Mouse (Mus musculus) ovary, postnatal 36 days (tissue): ENCODE results near the gene Snap91.

Experiments used
- DNase-seq: peaks from one replicate; pipeline ENCODE4 v3.0.0; 2022; ENCODE audit warnings: low spot score, mixed read lengths

Gene Snap91

DNA sequence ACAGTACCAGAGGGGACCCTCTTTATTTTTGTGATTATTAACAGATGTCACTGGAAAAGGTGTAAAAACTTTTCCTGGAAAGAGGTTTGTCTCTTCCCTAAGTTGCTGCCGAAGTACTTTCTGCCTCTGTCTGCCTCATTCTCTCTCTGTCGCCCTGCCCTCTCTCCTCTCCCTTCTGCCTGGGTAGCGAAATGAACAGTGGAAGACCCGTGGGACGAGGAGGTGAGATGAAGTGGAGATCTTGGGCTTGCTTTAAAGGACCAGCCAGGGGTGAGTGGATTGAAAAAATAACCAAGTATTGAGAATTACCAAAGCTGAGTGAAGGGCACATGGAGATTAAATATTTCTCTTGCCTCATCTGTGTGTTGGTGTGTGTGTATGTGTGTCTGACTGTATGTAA lies 136.4 kb downstream of the Snap91 start:
- no peak for DNase-seq

DNA sequence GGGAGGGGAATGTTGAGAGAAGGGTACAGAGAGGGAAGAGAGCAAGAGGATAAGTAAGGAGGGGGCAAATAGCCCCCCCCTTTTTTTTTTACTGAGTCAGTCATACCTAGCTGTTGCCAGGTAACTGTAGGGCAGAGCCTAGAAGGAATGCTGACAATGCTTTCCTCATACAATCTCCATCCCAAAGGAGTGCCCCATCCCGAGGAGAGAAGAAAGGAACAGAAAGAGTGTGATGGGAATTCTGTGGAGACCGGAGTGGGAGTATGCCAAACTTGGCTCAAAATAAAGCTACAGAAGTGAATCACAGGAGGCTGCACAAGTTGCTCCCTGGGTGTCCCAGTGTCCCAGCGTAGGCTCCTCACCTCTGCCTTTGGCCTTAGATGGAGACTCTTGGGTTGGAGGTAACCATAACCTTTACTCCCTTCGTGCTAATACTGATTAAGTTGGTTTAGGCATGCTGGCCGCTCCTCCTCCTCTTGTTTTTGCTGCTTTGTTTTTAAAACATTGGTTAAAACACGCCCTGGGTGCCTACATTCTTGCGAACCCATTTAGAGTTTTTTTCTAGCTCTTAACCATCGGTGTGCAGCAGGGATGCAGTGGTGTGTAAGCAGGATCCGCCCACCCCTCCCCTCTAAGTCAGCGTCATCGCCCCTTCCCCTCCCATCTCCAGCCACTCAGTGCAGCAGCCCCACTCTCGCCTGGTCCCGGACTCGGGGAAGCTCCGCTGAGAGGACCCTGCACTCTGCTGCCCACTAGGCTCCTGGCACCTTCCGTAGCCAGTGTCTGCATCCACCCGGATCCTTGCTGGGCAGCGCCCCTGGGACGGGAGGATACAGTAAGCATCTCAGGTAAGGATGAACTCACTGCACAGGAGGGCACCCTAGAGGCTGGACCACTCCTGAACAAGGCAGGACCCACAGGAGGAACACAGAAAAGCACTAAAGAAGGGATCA lies 137.2 kb downstream of the Snap91 start, which contains the start of gene Prss35:
Gene Prss35, plus strand, starts transcription at position 691 of the 953 bp plus-strand sequence.
- peak; percentile 71 for DNase-seq

DNA sequence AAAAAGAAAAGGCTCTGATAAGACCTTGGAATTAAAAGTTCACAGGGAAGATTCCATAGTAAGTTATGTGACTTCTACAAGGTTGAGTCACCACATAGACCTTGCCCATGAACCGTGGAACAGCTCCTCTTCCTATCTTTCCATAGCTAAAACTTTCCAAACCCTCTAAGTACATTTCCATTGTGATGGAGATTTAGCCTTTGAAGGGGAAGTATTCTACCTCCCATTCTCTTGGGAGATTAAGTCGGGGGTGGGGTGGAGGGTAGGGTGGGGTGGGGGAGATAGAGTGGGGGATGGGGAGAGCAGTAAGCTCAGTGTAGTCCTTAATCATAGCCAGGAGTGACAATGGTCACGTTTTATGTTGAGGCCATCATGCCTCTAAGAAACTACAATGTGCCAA lies 140.5 kb downstream of the Snap91 start:
- no peak for DNase-seq

DNA sequence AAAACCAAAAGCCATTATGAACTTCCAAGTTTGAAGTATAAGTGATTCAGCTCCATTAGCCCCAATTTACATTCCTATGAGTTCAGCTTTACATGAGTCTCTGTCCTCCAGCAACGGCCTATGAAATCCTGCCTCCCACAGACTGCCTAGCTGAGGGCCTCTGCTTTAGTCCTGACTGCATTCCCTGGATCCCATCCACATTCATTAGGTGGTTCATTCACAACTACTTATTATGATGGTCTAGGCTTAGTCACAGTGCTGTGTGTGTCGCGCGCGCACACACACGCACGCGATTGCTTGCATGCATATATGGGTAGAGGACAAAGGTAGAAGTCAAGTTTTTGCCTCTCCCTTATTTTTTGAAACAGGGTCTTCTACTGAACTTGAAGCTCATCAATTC lies 141.7 kb downstream of the Snap91 start:
- no peak for DNase-seq

DNA sequence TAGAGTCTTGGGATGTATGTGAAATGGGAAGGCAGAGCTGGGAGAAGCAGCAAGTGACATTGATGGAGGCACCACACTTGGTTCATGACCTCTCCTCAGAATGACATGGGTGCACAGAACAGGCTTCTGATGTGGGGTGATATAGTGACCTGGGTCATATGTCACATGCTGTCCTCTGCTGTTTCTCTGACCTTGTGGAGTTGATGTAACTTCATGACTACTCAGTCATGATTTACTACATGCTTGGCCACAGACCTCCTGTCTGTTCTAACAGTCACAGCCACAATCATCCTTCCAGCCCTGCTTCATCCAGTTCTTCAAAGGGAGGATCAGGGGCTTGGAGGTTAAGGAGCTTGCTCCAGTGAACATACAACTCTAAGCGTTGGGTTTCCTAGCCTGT lies 142.4 kb downstream of the Snap91 start:
- no peak for DNase-seq

DNA sequence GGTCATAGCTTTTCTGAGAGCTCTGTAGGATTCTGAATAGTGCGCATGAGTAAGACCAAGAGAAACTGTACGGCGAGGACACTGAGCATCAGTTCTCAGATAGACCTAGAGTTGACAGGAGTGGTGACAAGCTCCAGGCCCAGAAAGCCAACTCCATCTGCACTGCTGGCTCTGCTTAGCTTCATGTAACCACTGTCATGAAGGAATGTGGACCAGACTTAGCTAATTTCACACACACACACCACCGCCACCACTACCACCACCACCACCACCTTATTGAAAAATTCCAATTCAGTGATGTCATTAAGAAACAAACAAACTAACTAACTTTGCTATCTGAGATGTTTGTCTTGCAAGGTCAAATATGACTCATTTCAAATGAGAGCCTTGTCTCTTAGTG lies 143.5 kb downstream of the Snap91 start:
- DNase-seq: no peak

DNA sequence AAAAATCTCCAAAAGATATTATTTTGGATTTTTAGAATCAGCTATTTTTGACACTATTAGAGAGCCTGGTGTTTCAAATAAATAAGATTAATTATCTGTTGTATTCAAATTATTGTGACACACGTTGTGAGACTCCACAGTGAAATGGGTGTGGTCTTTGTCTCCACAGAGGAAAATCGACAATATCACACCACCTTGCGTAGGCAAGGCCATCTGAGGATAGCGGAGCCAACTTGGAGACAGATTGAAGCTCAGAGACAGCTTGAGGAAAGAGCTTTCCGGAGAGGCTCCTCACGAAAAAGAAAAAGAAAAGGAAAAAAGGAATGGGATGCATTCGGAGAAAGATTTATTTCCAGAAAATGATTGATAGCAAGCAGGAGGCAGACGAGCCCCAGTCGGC lies 145.7 kb downstream of the Snap91 start:
- DNase-seq: no peak

DNA sequence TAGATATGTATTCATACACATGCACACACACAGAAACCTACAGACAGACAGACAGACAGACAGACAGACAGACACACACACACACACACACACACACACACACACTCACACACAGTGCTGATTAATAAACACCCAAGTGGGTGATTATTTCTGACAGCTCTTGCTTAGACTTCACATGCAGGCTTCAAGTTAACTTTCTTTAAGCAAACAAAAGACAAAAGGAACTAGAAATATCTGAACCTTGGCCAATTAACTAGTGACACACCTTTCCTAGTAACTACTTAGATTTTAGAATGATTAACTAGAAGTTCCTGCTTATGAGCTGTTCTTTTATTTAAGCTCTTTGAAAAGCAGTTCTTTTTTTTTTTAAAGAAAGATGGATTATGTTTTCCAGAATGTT lies 146.1 kb downstream of the Snap91 start:
- no peak for DNase-seq

DNA sequence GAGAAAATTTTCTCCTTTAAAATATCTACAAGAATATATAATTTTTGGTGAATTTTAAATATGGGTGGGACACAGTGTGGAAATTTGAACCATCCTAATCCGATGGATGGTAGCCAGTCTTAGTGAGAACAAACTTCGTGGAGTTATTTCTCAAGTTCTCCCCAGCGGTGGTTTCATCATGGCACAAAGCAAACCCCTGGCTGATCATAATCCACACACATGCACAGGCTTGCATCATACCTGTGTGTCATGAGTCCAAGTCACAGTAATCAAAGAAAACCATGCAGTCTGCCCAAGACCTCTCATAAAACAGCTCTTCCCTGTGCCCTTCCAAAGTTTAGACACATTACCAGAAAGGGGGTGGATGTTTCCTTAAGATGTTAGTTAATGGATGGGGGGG lies 150.6 kb downstream of the Snap91 start:
- no peak for DNase-seq

DNA sequence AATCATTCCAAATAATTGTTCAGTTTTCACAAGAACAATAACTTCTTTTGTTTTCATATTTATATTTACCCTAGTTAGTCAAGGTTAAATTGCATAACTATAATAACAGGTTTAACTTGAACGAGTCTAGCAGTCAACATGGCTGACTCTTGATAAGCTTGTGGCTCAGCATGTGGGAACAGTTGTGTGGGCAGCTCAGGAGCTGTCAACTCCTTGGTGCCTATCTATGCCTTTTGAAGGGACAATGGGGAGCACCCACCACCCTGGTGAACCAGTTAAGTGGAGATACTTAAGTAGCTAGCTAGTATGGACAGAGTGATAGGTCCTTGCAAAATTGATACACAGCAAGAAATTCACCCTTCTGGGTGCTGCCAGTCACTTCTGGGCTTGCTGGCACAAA lies 151.4 kb downstream of the Snap91 start:
- DNase-seq: no peak

DNA sequence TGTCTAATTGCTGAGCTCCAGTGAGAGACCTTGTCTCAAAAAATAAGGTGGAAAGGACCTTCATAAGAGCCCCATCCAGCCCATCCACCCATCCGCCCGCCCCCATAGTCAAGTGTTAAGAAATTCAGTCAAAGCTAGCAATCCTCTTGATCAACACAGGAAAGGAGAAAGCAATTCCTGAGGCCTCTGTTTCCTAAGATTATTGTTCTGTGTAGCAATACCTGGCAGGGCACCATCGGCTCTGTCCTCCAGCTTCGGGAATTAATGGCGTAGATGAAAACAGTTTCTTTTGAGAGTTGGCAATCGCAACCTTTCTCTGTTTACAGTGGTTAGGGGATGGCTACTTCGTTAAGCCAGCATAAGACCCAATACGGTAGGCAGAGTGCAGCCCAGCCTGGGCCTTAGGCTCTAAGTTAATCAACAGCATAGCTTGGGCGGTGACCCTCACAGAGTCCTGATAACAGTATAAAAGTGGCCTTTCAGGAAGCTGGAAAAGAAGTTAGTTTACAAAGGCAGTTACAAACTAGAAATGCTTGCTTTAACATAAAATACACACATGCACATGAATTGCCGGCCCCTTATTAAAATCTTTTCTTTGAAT lies 152.1 kb downstream of the Snap91 start:
- no peak for DNase-seq

DNA sequence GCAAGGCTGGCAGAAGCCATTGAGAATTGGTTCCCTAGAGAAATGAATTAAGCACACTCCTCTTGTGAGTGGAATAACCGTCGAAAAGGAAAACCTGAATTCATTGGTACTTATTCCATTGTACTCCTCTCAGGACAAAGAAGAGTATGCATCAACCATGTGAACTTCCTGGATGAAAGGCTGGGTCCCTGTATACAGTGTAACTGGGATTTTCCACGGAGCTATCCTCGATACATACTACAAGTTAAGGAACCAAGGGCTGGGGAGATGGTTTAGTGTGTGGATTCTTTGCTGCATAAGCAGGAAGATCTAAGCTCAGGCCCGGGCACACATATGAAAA lies 154.1 kb downstream of the Snap91 start:
- DNase-seq: no peak

DNA sequence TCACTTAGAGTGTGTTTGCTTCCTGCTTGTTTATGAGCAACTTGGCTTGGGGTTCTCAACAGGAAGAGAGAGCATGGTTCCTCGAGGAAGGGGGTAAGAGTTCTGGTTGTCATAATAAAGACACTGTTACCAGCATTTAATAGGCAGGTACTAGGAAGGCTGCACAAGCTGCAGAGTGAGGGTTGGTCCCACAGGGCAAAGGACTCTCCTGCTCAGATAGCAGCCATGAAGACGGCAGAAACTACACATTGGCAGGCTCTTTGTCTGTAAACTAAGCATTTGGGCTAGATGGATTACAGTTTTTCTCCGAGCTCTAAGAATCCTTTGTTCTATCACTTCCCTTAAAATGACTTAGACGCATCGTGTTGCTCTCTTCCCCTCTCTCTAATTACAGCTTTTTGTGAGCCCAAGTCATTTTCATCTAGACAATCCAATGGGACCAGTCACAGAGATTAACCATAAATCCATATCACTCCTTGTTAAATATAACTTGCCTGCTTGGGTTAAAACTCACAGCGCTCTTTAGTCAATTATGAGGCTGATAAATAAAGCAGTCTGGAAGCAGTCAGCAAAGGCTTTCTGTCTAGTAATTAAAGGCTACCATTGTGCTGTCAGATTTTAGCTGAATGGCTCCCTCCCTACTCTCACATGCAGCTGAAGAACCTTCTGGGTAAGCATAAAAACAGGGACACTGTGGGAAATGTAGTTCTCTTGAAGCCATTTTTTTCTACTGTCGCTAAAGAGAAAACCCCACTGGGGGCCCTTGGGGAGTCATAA lies 154.7 kb downstream of the Snap91 start:
- DNase-seq: no peak

DNA sequence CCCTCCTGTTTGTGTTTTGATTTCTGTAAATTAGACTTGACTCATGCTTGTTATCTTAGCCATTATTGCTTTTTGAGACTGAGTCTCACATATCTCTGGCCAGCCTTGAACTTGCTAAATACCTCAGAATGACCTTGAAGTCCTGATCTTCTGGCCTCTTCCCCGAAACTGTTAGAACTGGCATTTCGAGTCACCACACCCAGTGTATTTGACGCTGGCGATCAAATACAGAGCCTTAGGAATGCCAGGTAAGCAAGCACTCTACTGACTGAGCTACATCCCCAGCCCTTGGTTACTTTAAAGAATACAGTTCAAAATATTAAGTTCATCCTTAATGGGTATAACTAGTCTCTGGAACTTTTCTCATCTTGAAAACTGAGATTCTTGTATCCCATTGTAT lies 155.4 kb downstream of the Snap91 start:
- DNase-seq: no peak

DNA sequence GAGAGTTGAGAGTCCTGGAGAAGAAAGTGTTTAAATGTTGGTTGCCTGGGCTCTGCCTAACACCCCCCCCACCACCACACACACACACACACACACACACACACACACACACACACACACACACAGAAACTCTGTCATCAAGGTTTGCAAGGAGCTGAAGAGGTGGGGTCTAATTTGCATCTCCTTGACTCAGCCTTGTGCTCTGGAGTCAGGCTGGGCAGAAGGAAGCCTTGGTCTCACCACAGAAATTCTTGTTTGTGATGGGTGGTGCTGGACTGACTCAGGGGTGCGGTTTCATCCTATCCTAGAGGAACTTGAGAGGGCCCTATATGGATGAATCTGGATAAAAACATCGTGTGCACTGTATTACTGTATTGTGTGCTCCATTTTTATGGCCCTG lies 159.7 kb downstream of the Snap91 start:
- no peak for DNase-seq

DNA sequence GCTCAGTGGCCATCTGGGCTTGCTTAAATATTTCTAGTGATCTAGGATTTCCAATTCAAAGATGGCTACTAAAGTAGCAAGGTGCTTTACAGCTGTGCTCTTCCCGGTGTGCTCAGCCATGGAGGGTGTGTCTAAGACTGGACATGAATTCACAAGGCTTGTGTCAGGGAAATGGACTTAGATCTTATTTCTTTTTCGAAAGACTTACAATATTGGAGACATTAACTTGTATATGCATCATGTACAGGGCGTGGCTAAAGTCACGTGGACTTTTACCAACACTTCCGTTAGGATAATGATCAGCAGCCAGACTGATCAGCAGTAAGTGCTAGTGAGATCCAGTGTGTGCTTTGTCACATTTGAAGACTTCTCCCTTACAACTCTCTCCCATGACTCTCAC lies 160.2 kb downstream of the Snap91 start:
- DNase-seq: no peak

DNA sequence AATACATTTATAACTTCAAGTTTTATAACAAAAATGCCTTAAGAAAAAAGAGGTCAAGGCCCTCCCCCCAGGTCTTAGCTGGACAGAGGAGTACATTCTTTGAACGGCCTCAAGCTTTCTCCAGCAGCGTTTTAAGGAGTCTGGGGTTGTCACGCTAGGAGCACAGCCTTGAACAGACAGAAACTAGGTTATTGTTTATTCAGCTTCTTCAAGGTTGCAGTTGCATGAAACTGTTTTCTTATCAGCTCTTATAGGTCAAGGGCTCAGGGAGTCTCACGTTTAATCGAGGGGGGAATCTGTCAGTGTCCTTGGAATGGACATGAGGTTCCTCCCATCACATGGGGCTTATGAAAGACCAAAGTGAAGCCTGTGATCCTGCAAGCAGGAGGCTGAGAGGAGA lies 163.3 kb downstream of the Snap91 start:
- no peak for DNase-seq

DNA sequence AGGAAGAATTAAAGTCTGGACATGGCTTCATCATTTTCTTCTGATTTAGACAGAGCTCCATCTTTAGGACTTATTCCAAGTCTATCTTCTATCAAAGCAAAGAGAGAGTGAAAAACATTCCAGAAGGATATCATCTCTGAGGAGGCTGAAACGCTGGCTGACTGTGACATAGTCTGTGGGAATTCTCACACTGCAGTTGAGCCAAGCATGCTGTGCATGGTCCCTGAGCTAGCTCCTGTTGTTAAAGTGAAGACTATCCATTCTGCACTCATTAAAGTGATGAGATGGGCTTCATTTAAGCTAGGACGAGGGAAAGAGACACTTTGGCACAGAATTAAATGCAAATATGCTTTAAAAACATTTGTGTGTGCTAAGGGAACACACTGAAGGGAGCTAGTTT lies 163.9 kb downstream of the Snap91 start:
- DNase-seq: no peak
